Mouse (Mus musculus) lung, adult 2 months (tissue): Measurements from ENCODE around the gene Plxna4.

Source experiments
- CTCF ChIP-seq: fragments of 200-500 bp; IDR thresholded peaks from 2 replicates; pipeline ENCODE4 v1.5.1; 2011; ENCODE audit warnings: mild to moderate bottlenecking, low read length, control low read depth; ENCODE audit not compliant: insufficient read depth
- POLR2A ChIP-seq: fragments of 200-500 bp; IDR thresholded peaks from 2 replicates; pipeline ENCODE4 v1.6.1; 2011; ENCODE audit warnings: low read depth, mild to moderate bottlenecking, control low read depth, low read length, borderline replicate concordance; ENCODE audit errors: extremely low read depth

- TF ChIP-seq POLR2A (peak; percentile 34; the same call in 1 of the 2 replicates), CTCF (no peak)
Measured at GRCm38 (mm10) chr6:32510924-32511323, 77.1 kb downstream of the Plxna4 start.
